Mouse (Mus musculus): ENCODE results near the gene Aaed1. TPM values are rescaled to one million over a fixed set of nuclear protein-coding genes. Genes with fewer than 3 reads are reported as not detected.

The Aaed1 gene
- total RNA-seq, 1 experiment from 2014 or later, result 64.6 TPM

Other genes with a start within 250 kb of the Aaed1 start
- gene Hsd17b3, start 223.5 kb downstream of the Aaed1 start, total RNA-seq (2017), result not detected in 2 replicates
- gene Slc35d2, start 183.3 kb downstream of the Aaed1 start, total RNA-seq (2017), result 18.9 and 25.3 TPM in 2 replicates
- gene Zfp367, start 159.5 kb downstream of the Aaed1 start, total RNA-seq (2017), result 17.6 and 21.8 TPM in 2 replicates
- 10.1 and 15.2 TPM in 2 replicates for gene Habp4, start 150.9 kb downstream of the Aaed1 start, total RNA-seq (2017)
- gene Cdc14b, start 37.4 kb downstream of the Aaed1 start, total RNA-seq (2017), result 5.6 and 8.1 TPM in 2 replicates
- gene Ctsl, start 58.2 kb upstream of the Aaed1 start, total RNA-seq (2017), result 19.3 and 21.0 TPM in 2 replicates
- 2.8 and 3.1 TPM in 2 replicates for gene Cdk20, start 119.6 kb upstream of the Aaed1 start, total RNA-seq (2017)
- gene Fam240b, start 185.1 kb upstream of the Aaed1 start, total RNA-seq (2017), result not detected in 2 replicates

Data from neutrophil, adult 5-6 weeks (primary cell).